Mouse (Mus musculus) cortical plate, adult 2 months (tissue): ENCODE measurements around the gene Msl3l2. TPM values are rescaled to one million over a fixed set of nuclear protein-coding genes. Genes with fewer than 3 reads are reported as not detected.
A peak's percentile ranks its signal among the peaks of the same experiment; 100 is the strongest.

Source experiments
- H3K27ac ChIP-seq: fragments of 200-500 bp; 2 replicates; pipeline ENCODE4 v1.5.1; 2012; ENCODE audit warnings: low read length, control low read depth, inconsistent platforms; ENCODE audit not compliant: insufficient read depth
- H3K4me1 ChIP-seq: fragments of 200-500 bp; 2 replicates; pipeline ENCODE4 v1.6.1; 2011; ENCODE audit warnings: low read length; ENCODE audit not compliant: control insufficient read depth, insufficient read depth
- H3K4me3 ChIP-seq: fragments of 200-500 bp; 2 replicates; pipeline ENCODE4 v1.5.1; 2011; ENCODE audit warnings: mild to moderate bottlenecking, low read length, control low read depth; ENCODE audit not compliant: insufficient read depth
- CTCF ChIP-seq: fragments of 200-500 bp; IDR thresholded peaks from 2 replicates; pipeline ENCODE4 v1.5.1; 2011; ENCODE audit warnings: mild to moderate bottlenecking, control low read depth, low read length; ENCODE audit not compliant: insufficient read depth; ENCODE audit errors: extremely low read depth
- POLR2A ChIP-seq: fragments of 200-500 bp; IDR thresholded peaks from 2 replicates; pipeline ENCODE4 v1.6.1; 2011; ENCODE audit warnings: mild to moderate bottlenecking, low read length, control low read depth; ENCODE audit not compliant: insufficient read depth; ENCODE audit errors: extremely low read depth
- polyA plus RNA-seq: library from polyadenylated mRNA; depleted of rRNA; stranded (reverse); fragments of >200 nt; gene quantifications from 2 replicates; pipeline ENCODE4 v1.2.3, GENCODE M21; 2012; rRNA removed

The Msl3l2 gene
- 15.7 and 18.7 TPM in 2 replicates for polyA plus RNA-seq

GRCm38 (mm10) chr10:56106333-56106995, at the start of gene Msl3l2:
Msl3l2 (plus strand) TSS chr10:56106917.
- Histone ChIP-seq H3K27ac (no peak within 1 kb of the TSS), H3K4me1 (no peaks in the 10 kb centered on the region), H3K4me3 (peak within 1 kb of the TSS; percentile 27)
- TF ChIP-seq CTCF (peak; percentile 73), POLR2A (peak; percentile 32; the same call in 1 of the 2 replicates)

- Histone ChIP-seq H3K4me3 (no peak overlapping the region), H3K27ac (peak overlapping the region; percentile 65; the same call in 1 of the 2 replicates), H3K4me1 (peaks cover 4% of the 10 kb centered on the region; the same call in 1 of the 2 replicates)
- no peak for TF ChIP-seq CTCF
- TF ChIP-seq POLR2A: no peak
These were observed 47.7 kb upstream of the Msl3l2 start for GRCm38 (mm10) chr10:56058979-56059422.

- H3K4me3 ChIP-seq: no peak overlapping the region
- TF ChIP-seq POLR2A: no peak
- TF ChIP-seq CTCF: no peak
These were observed 45.4 kb upstream of the Msl3l2 start for GRCm38 (mm10) chr10:56061238-56061830.

GRCm38 (mm10) chr10:56062746-56063145, 44.0 kb upstream of the Msl3l2 start:
- H3K4me3 ChIP-seq: no peak overlapping the region
- no peak overlapping the region for H3K27ac ChIP-seq
- H3K4me1 ChIP-seq: peaks cover 4% of the 10 kb centered on the region; the same call in 1 of the 2 replicates
- TF ChIP-seq POLR2A (no peak), CTCF (no peak)

More at GRCm38 (mm10) chr10:56061238-56061830, 45.4 kb upstream of the Msl3l2 start:
- no peak overlapping the region for H3K27ac ChIP-seq
- H3K4me1 ChIP-seq: peaks cover 4% of the 10 kb centered on the region; the same call in 1 of the 2 replicates

- H3K27ac ChIP-seq: no peak overlapping the region
- no peak overlapping the region for H3K4me3 ChIP-seq
- H3K4me1 ChIP-seq: no peaks in the 10 kb centered on the region
- no peak for TF ChIP-seq CTCF
These were observed 17.0 kb upstream of the Msl3l2 start for GRCm38 (mm10) chr10:56089714-56090113.

- Histone ChIP-seq H3K4me3 (no peak overlapping the region), H3K27ac (no peak overlapping the region)
- TF ChIP-seq POLR2A (no peak), CTCF (no peak)
These were observed 12.1 kb upstream of the Msl3l2 start for GRCm38 (mm10) chr10:56094586-56094985.

GRCm38 (mm10) chr10:56096757-56097156, 10.0 kb upstream of the Msl3l2 start:
- TF ChIP-seq POLR2A: no peak
- no peak for TF ChIP-seq CTCF
- Histone ChIP-seq H3K4me1 (no peaks in the 10 kb centered on the region), H3K4me3 (no peak overlapping the region), H3K27ac (no peak overlapping the region)

More at GRCm38 (mm10) chr10:56094586-56094985, 12.1 kb upstream of the Msl3l2 start:
- no peaks in the 10 kb centered on the region for H3K4me1 ChIP-seq

GRCm38 (mm10) chr10:56099126-56099525, 7.6 kb upstream of the Msl3l2 start:
- H3K4me1 ChIP-seq: no peaks in the 10 kb centered on the region
- no peak for TF ChIP-seq POLR2A
- no peak for TF ChIP-seq CTCF
- no peak overlapping the region for H3K4me3 ChIP-seq
- H3K27ac ChIP-seq: no peak overlapping the region

GRCm38 (mm10) chr10:56099641-56100310, 6.9 kb upstream of the Msl3l2 start:
- Histone ChIP-seq H3K27ac (no peak overlapping the region), H3K4me3 (no peak overlapping the region), H3K4me1 (no peaks in the 10 kb centered on the region)
- TF ChIP-seq POLR2A (no peak), CTCF (no peak)

- TF ChIP-seq POLR2A (no peak), CTCF (no peak)
- no peak overlapping the region for H3K27ac ChIP-seq
- no peaks in the 10 kb centered on the region for H3K4me1 ChIP-seq
- peak overlapping the region; percentile 27 for H3K4me3 ChIP-seq
These were observed 248 bp downstream of the Msl3l2 start for GRCm38 (mm10) chr10:56106996-56107334.
